Mouse (Mus musculus): ENCODE data around the gene Il17f. TPM values are rescaled to one million over a fixed set of nuclear protein-coding genes. Genes with fewer than 3 reads are reported as not detected.

The Il17f gene
- total RNA-seq (2023), result 0.73 TPM in 1 of 2 replicates, not detected in the other

DNA sequence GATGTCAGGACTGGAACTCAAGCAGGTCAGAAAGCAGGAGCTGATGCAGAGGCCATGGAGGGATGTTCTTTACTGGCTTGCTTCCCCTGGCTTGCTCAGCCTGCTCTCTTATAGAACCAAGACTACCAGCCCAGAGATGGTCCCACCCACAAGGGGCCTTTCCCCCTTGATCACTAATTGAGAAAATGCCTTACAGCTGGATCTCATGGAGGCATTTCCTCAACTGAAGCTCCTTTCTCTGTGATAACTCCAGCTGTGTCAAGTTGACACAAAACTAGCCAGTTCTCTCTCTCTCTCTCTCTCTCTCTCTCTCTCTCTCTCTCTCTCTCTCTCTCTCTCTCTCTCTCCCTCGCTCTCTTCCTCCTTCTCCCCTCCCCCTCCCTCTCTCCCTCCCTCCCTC, at the start of gene Il17f:
Gene Il17f (minus strand): TSS at position 101 of the 400 bp plus-strand sequence.

DNA sequence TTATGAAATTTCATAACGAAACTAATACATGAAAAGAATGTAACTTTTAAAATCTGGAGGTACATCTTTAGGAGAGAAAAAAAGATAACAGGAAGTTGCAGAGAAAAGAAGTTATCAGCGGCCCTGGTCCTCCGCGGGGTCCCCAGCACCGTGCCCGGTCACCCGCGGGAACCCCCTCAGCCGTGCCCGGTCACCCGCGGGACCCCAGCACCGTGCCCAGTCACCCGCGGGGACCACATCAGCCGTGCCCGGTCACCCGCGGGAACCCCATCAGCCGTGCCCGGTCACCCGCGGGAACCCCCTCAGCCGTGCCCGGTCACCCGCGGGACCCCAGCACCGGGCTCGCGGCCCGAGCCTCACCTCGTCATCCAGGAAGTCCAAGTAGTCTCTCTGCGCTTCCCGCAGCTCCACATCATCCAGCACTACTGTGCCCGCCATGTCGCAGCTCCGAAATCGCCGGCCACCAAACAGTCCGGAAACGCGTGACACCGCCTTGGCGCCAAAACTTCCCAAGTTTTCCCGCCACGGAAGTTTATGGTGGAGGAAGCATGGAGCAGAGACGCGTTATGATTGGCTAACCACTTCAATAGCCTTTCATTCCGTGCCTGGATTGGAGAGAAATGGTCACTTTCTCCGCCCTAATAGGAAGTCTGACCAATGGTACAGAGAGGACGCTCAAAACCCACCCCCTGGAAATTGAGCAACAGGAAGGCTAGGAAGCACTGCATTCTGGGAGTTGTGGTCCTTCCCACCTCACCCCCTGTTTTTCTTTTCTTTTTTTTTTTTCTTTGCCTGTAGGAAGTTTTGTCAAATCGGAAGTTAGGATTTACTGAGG, 29.6 kb upstream of the Il17f start, which contains the start of gene Mcm3:
Gene Mcm3 (minus strand): TSS at position 542 of the 835 bp plus-strand sequence.

DNA sequence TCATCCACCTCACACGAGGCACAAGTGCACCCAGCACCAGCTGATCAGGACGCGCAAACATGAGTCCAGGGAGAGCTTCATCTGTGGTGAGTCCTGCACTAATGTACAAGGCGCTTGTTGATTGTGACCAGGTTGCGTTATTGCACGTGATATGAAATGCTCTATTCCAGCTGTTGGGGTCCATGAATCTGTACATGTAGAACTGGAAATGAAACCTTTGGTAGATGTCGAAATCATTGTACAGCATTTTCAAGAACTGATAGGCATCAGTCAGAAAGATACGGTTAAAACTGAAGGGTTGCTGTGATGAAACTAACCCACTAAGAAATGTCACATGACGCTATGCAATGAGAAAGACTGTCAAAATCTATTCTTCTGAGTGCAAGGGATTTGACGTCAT, 59.5 kb downstream of the Il17f start, which contains the start of gene Il17a:
Gene Il17a (plus strand): TSS at position 3 of the 400 bp plus-strand sequence.

Other genes starting within 250 kb of the Il17f start
- not detected in 2 replicates for gene Pkhd1, start 172.6 kb downstream of the Il17f start, total RNA-seq (2023)
- not detected in 2 replicates for gene Il17a, start 59.7 kb downstream of the Il17f start, total RNA-seq (2023)
- 101 and 131 TPM in 2 replicates for gene Mcm3, start 29.7 kb upstream of the Il17f start, total RNA-seq (2023)
- gene Paqr8, start 100.0 kb upstream of the Il17f start, total RNA-seq (2023), result 0.09 and 0.38 TPM in 2 replicates
- gene Efhc1, start 161.0 kb upstream of the Il17f start, total RNA-seq (2023), result 0.25 and 0.28 TPM in 2 replicates

All from neutrophil, adult 65 days (primary cell).